Mouse (Mus musculus) thymus, postnatal 10 days (tissue): ENCODE data around the gene Olfr988.
"Not testable (repeated sequence)": the region's sequence is repeated elsewhere in the genome, so short reads cannot be mapped to it uniquely, and the experiment has no call there.

Experiments
- DNase-seq, 2 experiments: peaks; one replicate each; pipeline ENCODE4 v3.0.0; 2021; ENCODE audit warnings: low spot score in 2 of 2

Gene Olfr988

GRCm38 (mm10) chr2:85363127-85363526, at the start of gene Olfr988:
Gene Olfr988, minus strand, starts transcription at chr2:85363227.
- DNase-seq: not testable (repeated sequence)

GRCm38 (mm10) chr2:85409369-85409768, 46.3 kb upstream of the Olfr988 start, which contains the start of gene Olfr992:
Gene Olfr992, minus strand, starts transcription at chr2:85409469.
- no peak for DNase-seq

DNA sequence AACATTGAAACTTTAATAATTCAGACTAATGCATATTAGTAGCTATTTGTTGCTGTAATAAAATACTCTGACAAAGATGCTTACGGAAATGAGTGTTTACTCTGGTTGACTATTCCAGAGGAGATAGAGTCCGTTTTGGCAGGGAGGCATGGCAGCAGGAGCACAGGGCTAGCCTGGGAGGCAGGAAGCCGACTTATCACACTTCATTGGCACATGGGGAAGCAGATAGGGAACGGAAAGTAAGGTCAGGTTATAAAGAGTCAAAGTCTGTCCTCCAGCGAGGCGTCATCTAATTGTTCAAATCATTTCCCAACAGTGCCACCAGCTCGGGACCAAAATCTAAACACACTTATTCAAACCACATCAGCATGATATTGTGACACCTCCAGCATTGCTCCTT, 23.1 kb downstream of the Olfr988 start:
- no peak for DNase-seq

- not testable (repeated sequence) for DNase-seq
Observed at GRCm38 (mm10) chr2:85339215-85339614, 23.8 kb downstream of the Olfr988 start, which contains the start of gene Olfr987. Gene Olfr987, minus strand, starts transcription at chr2:85339315.

GRCm38 (mm10) chr2:85319106-85319505, 43.9 kb downstream of the Olfr988 start:
- no peak for DNase-seq
